Mouse (Mus musculus) kidney, embryonic 15.5 days (tissue): ENCODE results near the gene Vwa7. TPM values are rescaled to one million over a fixed set of nuclear protein-coding genes. Genes with fewer than 3 reads are reported as not detected.

Source experiments
- ATAC-seq: fragments of 200-750 bp; cut with Nextera tagmentation; replicated peaks from 2 replicates; pipeline ENCODE4 v1.8.0; 2017; ENCODE audit warnings: moderate TSS enrichment; ENCODE audit not compliant: low FRiP score
- H3K27ac ChIP-seq: fragments of 300-500 bp; sonication (generic); 2 replicates; pipeline ENCODE4 v1.5.1; 2015; ENCODE audit warnings: mild to moderate bottlenecking, inconsistent platforms
- H3K27me3 ChIP-seq: fragments of 300-500 bp; sonication (generic); 2 replicates; pipeline ENCODE4 v1.6.1; 2015; ENCODE audit warnings: inconsistent platforms
- H3K36me3 ChIP-seq: fragments of 300-500 bp; sonication (generic); 2 replicates; pipeline ENCODE4 v1.6.1; 2015; ENCODE audit warnings: inconsistent platforms
- H3K4me1 ChIP-seq: fragments of 300-500 bp; sonication (generic); 2 replicates; pipeline ENCODE4 v1.6.1; 2015; ENCODE audit warnings: inconsistent platforms
- H3K4me2 ChIP-seq: fragments of 300-500 bp; sonication (generic); 2 replicates; pipeline ENCODE4 v1.6.1; 2015; ENCODE audit warnings: moderate library complexity, mild to moderate bottlenecking, inconsistent platforms
- H3K4me3 ChIP-seq: fragments of 300-500 bp; sonication (generic); replicated peaks from 2 replicates; pipeline ENCODE4 v1.5.1; 2015; ENCODE audit warnings: mild to moderate bottlenecking, inconsistent platforms
- H3K9ac ChIP-seq: fragments of 300-500 bp; sonication (generic); 2 replicates; pipeline ENCODE4 v1.6.1; 2015; ENCODE audit warnings: mild to moderate bottlenecking, inconsistent platforms
- H3K9me3 ChIP-seq: fragments of 300-500 bp; sonication (generic); replicated peaks from 2 replicates; pipeline ENCODE4 v1.6.1; 2016; ENCODE audit warnings: inconsistent platforms
- WGBS: fragments of 180-500 bp; shearing (Covaris S2); methylation state at CpG from one replicate; pipeline ENCODE4 v1.1.7; 2015; ENCODE audit warnings: mixed read lengths; 5-methylcytosine and 5-hydroxymethylcytosine counted together
- polyA plus RNA-seq: library from polyadenylated mRNA; unstranded; fragments of >200 nt; fragmentation: Nextera tagmentation; extraction: Ambion mirVana; gene quantifications from 2 replicates; pipeline ENCODE4 v1.2.1, GENCODE M21; 2015

The Vwa7 gene
- polyA plus RNA-seq, 1 experiment from 2014 or later = 0.29 TPM

DNA sequence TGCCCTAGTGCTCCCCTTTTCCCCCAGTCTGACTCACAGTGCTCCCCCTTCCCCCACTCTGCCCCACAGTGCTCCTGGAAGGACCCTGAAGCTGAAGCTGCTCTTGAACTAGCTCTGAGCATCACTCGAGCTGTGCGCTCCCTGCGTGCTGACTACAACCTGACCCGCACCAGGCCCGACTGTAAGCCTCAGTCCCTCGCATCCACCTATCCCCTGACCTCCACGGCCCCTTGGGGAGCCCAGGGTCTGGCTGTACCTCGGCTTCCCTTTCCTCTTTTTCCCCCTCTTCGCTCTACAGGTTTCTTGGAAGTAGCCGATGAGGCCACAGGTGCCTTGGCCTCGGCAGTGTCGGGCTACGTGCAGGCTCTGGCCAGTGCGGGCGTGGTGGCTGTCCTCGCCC, 1.1 kb upstream of the Vwa7 start:
- H3K9me3 ChIP-seq = no peaks in the 10 kb centered on the region
- H3K27me3 ChIP-seq = no peaks in the 10 kb centered on the region
- H3K4me3 ChIP-seq = no peak overlapping the region
- peaks cover 10% of the 10 kb centered on the region for H3K4me1 ChIP-seq
- peaks cover 69% of the 10 kb centered on the region for H3K36me3 ChIP-seq
- no peak overlapping the region for H3K9ac ChIP-seq
- 93% methylated on average over 16 of the region's 16 CpGs for WGBS
- no peak overlapping the region for H3K27ac ChIP-seq
- no peak for ATAC-seq
- no peak overlapping the region for H3K4me2 ChIP-seq

- peaks cover 19% of the 10 kb centered on the region for H3K4me1 ChIP-seq
- 77% methylated on average over 10 of the region's 10 CpGs for WGBS
- no peak for ATAC-seq
- peak overlapping the region; percentile 32; the same call in 1 of the 2 replicates for H3K27ac ChIP-seq
- peaks cover 52% of the 10 kb centered on the region for H3K36me3 ChIP-seq
- H3K27me3 ChIP-seq = no peaks in the 10 kb centered on the region
- no peak overlapping the region for H3K9ac ChIP-seq
- H3K4me3 ChIP-seq = no peak overlapping the region
- H3K9me3 ChIP-seq = no peaks in the 10 kb centered on the region
- no peak overlapping the region for H3K4me2 ChIP-seq
These were observed 669 bp downstream of the Vwa7 start for GRCm38 (mm10) chr17:35016791-35017705.

DNA sequence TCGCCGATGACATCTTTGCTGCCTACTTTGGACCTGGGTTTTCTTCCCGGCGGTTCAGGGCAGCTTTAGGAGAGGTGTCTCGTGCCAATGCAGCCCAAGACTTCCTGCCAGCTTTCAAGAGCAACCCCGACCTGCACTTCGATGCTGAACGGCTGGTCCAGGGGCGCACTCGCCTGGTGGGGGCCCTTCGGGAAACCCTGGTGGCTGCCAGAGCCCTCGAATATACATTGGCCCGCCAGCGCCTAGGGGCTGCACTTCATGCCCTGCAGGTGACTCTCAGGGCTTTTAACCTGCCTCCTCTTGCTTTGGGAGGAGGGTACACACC, 1.3 kb downstream of the Vwa7 start:
- no peak for ATAC-seq
- no peaks in the 10 kb centered on the region for H3K9me3 ChIP-seq
- WGBS = 71% methylated on average over 14 of the region's 14 CpGs
- no peaks in the 10 kb centered on the region for H3K27me3 ChIP-seq
- no peak overlapping the region for H3K27ac ChIP-seq
- peaks cover 46% of the 10 kb centered on the region for H3K36me3 ChIP-seq
- peaks cover 19% of the 10 kb centered on the region for H3K4me1 ChIP-seq
- no peak overlapping the region for H3K4me3 ChIP-seq
- no peak overlapping the region for H3K9ac ChIP-seq
- H3K4me2 ChIP-seq = no peak overlapping the region

DNA sequence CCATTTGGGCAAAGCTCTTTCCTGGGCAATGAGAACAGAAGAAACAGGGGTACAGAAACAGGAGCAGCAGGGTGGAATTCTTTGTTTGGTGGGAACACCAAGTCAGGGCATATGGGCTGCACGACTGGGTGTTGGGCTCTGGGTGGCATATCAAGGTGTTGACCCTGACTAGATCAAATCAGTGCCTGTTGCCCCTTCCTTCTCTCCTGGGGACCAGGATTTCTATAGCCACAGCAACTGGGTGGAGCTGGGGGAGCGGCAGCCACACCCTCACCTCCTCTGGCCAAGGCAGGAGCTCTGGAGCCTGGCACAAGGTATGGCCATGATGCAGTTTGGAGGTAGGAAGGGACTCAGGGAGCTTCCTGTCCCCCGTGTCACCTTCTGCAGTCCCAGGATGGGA, 1.8 kb downstream of the Vwa7 start:
- no peak for ATAC-seq
- H3K4me2 ChIP-seq = no peak overlapping the region
- 84% methylated on average over 3 of the region's 3 CpGs for WGBS
- H3K27me3 ChIP-seq = no peaks in the 10 kb centered on the region
- no peak overlapping the region for H3K9ac ChIP-seq
- no peak overlapping the region for H3K4me3 ChIP-seq
- no peaks in the 10 kb centered on the region for H3K9me3 ChIP-seq
- H3K27ac ChIP-seq = no peak overlapping the region
- peaks cover 41% of the 10 kb centered on the region for H3K36me3 ChIP-seq
- H3K4me1 ChIP-seq = peaks cover 19% of the 10 kb centered on the region

GRCm38 (mm10) chr17:35019894-35020293, 3.5 kb downstream of the Vwa7 start:
- H3K4me1 ChIP-seq = peaks cover 32% of the 10 kb centered on the region
- 71% methylated on average over 11 of the region's 11 CpGs for WGBS
- H3K27ac ChIP-seq = no peak overlapping the region
- no peak for ATAC-seq
- peaks cover 23% of the 10 kb centered on the region for H3K36me3 ChIP-seq
- no peak overlapping the region for H3K4me2 ChIP-seq
- H3K27me3 ChIP-seq = no peaks in the 10 kb centered on the region
- H3K9ac ChIP-seq = no peak overlapping the region
- H3K9me3 ChIP-seq = no peaks in the 10 kb centered on the region
- no peak overlapping the region for H3K4me3 ChIP-seq

DNA sequence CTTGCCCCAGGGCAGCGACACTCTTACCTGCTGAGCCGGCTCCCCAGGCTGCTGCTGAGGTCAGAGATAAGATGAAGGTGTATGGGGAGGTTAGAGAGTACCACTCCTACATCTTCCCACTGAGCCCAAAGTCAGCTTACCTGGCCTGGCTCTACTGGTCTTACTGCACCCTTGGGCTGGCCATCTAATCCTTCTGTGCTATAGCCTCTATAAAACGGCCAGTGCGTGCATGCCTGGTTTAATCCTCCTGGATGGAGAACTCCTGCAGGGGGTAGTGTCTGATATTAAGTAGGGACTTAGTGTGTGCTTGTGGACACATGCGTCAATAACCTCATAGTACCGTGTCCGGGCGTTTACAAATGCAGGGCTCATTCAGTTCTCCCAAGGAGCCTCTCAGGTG, 4.2 kb downstream of the Vwa7 start:
- H3K4me1 ChIP-seq = peaks cover 37% of the 10 kb centered on the region
- H3K27ac ChIP-seq = no peak overlapping the region
- 88% methylated on average over 8 of the region's 8 CpGs for WGBS
- no peaks in the 10 kb centered on the region for H3K27me3 ChIP-seq
- no peak overlapping the region for H3K9ac ChIP-seq
- no peak overlapping the region for H3K4me2 ChIP-seq
- no peak overlapping the region for H3K4me3 ChIP-seq
- no peaks in the 10 kb centered on the region for H3K9me3 ChIP-seq
- no peak for ATAC-seq
- H3K36me3 ChIP-seq = peaks cover 17% of the 10 kb centered on the region

- H3K27ac ChIP-seq = peak overlapping the region; percentile 76
- peak overlapping the region; percentile 26; the same call in 1 of the 2 replicates for H3K9ac ChIP-seq
- H3K4me3 ChIP-seq = peak overlapping the region; percentile 10; the same call in 1 of the 2 replicates
- peak; percentile 65 for ATAC-seq
- 10% methylated on average over 17 of the region's 17 CpGs for WGBS
- no peaks in the 10 kb centered on the region for H3K27me3 ChIP-seq
- H3K36me3 ChIP-seq = peaks cover 10% of the 10 kb centered on the region
- H3K4me1 ChIP-seq = peaks cover 41% of the 10 kb centered on the region
- H3K4me2 ChIP-seq = peak overlapping the region; percentile 46
- H3K9me3 ChIP-seq = no peaks in the 10 kb centered on the region
These were observed 4.9 kb downstream of the Vwa7 start for GRCm38 (mm10) chr17:35021163-35021808.

GRCm38 (mm10) chr17:35021842-35022477, 5.6 kb downstream of the Vwa7 start:
- WGBS = 56% methylated on average over 6 of the region's 6 CpGs
- Histone ChIP-seq H3K4me3 (no peak overlapping the region), H3K36me3 (peaks cover 3% of the 10 kb centered on the region), H3K9me3 (no peaks in the 10 kb centered on the region), H3K4me2 (peak overlapping the region; percentile 46; the same call in 1 of the 2 replicates), H3K9ac (no peak overlapping the region), H3K27ac (peak overlapping the region; percentile 76), H3K27me3 (no peaks in the 10 kb centered on the region), H3K4me1 (peaks cover 37% of the 10 kb centered on the region)
- ATAC-seq = 0 out of 2 replicates have a peak, but pooled peaks have one; percentile 16

GRCm38 (mm10) chr17:35022541-35023060, 6.2 kb downstream of the Vwa7 start:
- H3K4me3 ChIP-seq = no peak overlapping the region
- H3K9ac ChIP-seq = no peak overlapping the region
- no peaks in the 10 kb centered on the region for H3K27me3 ChIP-seq
- no peak for ATAC-seq
- 92% methylated on average over 8 of the region's 8 CpGs for WGBS
- H3K9me3 ChIP-seq = no peaks in the 10 kb centered on the region
- H3K4me1 ChIP-seq = peaks cover 43% of the 10 kb centered on the region
- no peaks in the 10 kb centered on the region; the same call in 1 of the 2 replicates for H3K36me3 ChIP-seq
- H3K4me2 ChIP-seq = no peak overlapping the region
- H3K27ac ChIP-seq = peak overlapping the region; percentile 76; the same call in 1 of the 2 replicates

- no peak for ATAC-seq
- 79% methylated on average over 5 of the region's 5 CpGs for WGBS
- no peaks in the 10 kb centered on the region for H3K27me3 ChIP-seq
These were observed 6.8 kb downstream of the Vwa7 start for GRCm38 (mm10) chr17:35023221-35023620.

DNA sequence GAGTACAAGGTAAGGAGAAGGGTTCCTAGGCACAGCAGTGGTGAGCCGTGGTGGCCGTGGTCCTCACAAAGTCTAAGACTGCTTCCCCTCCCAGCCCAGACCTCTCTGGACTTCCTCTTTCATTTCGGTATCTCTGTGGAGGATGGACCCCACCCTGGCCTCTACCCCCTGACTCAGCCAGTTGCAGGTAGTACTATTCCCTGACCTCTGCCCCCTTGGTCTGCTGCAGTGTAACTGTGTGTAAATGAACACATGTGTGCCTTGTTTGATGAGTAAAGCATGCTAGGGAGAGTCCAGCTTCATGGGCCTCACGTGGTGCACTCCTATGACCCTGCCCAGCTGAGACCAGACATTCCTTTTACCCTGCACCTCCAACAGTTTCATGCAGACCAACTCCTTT, 7.4 kb downstream of the Vwa7 start:
- Histone ChIP-seq H3K27ac (no peak overlapping the region), H3K9ac (no peak overlapping the region), H3K36me3 (no peaks in the 10 kb centered on the region), H3K4me3 (no peak overlapping the region), H3K9me3 (no peaks in the 10 kb centered on the region), H3K4me1 (peaks cover 49% of the 10 kb centered on the region), H3K27me3 (no peaks in the 10 kb centered on the region), H3K4me2 (no peak overlapping the region)
- 77% methylated on average over 4 of the region's 4 CpGs for WGBS
- ATAC-seq = no peak

More at GRCm38 (mm10) chr17:35023221-35023620, 6.8 kb downstream of the Vwa7 start:
- Histone ChIP-seq H3K9ac (no peak overlapping the region), H3K36me3 (no peaks in the 10 kb centered on the region), H3K9me3 (no peaks in the 10 kb centered on the region), H3K27ac (no peak overlapping the region), H3K4me2 (no peak overlapping the region), H3K4me3 (no peak overlapping the region), H3K4me1 (peaks cover 46% of the 10 kb centered on the region)

GRCm38 (mm10) chr17:35024261-35024660, 7.9 kb downstream of the Vwa7 start:
- Histone ChIP-seq H3K36me3 (no peaks in the 10 kb centered on the region), H3K27ac (no peak overlapping the region), H3K4me2 (no peak overlapping the region), H3K9me3 (no peaks in the 10 kb centered on the region), H3K4me3 (no peak overlapping the region), H3K9ac (no peak overlapping the region), H3K27me3 (no peaks in the 10 kb centered on the region), H3K4me1 (peaks cover 50% of the 10 kb centered on the region)
- WGBS = 66% methylated on average over 13 of the region's 13 CpGs
- no peak for ATAC-seq
